Mouse (Mus musculus) hindbrain, postnatal 0 days (tissue): ENCODE measurements around the gene Bloc1s1. TPM values are rescaled to one million over a fixed set of nuclear protein-coding genes. Genes with fewer than 3 reads are reported as not detected.

Source experiments
- ATAC-seq: fragments of 200-750 bp; cut with Nextera tagmentation; 2 replicates; pipeline ENCODE4 v1.8.0; 2017; ENCODE audit warnings: mild to moderate bottlenecking, moderate TSS enrichment, moderate library complexity
- DNase-seq: peaks from one replicate; pipeline ENCODE4 v3.0.0-alpha.2; 2015; ENCODE audit warnings: low spot score
- H3K27ac ChIP-seq: fragments of 300-500 bp; sonication (generic); 2 replicates; pipeline ENCODE4 v1.5.1; 2014; ENCODE audit warnings: mild to moderate bottlenecking
- H3K27me3 ChIP-seq: fragments of 300-500 bp; sonication (generic); 2 replicates; pipeline ENCODE4 v1.6.1; 2014; ENCODE audit warnings: low read length, mixed read lengths; ENCODE audit not compliant: insufficient read depth
- H3K36me3 ChIP-seq: fragments of 300-500 bp; sonication (generic); 2 replicates; pipeline ENCODE4 v1.6.1; 2014; ENCODE audit warnings: low read length, mixed read lengths; ENCODE audit not compliant: insufficient read depth
- H3K4me1 ChIP-seq: fragments of 300-500 bp; sonication (generic); 2 replicates; pipeline ENCODE4 v1.6.1; 2014; ENCODE audit warnings: antibody characterized with exemption, low read length, mixed read lengths; ENCODE audit not compliant: insufficient read depth
- H3K4me2 ChIP-seq: fragments of 300-500 bp; sonication (generic); 2 replicates; pipeline ENCODE4 v1.6.1; 2014; ENCODE audit warnings: low read depth, mild to moderate bottlenecking, low read length, moderate library complexity, mixed read lengths
- H3K4me3 ChIP-seq: fragments of 300-500 bp; sonication (generic); 2 replicates; pipeline ENCODE4 v1.5.1; 2014; ENCODE audit warnings: low read length
- H3K9ac ChIP-seq: fragments of 300-500 bp; sonication (generic); replicated peaks from 2 replicates; pipeline ENCODE4 v1.6.1; 2014; ENCODE audit warnings: mild to moderate bottlenecking, low read length, moderate library complexity, mixed read lengths
- H3K9me3 ChIP-seq: fragments of 300-500 bp; sonication (generic); 2 replicates; pipeline ENCODE4 v1.6.1; 2016; ENCODE audit warnings: low read length, mixed read lengths
- CTCF ChIP-seq: IDR thresholded peaks from 2 replicates; pipeline ENCODE4 v1.5.1; 2016; ENCODE audit warnings: antibody characterized with exemption, control low read depth, low read depth
- WGBS: fragments of 180-500 bp; shearing (Covaris S2); extraction: QIAGEN DNeasy Blood & Tissue Kit; methylation state at CpG from one replicate; pipeline ENCODE4 v1.1.7; 2014; 5-methylcytosine and 5-hydroxymethylcytosine counted together
- polyA plus RNA-seq: library from polyadenylated mRNA; unstranded; fragments of >200 nt; fragmentation: Nextera tagmentation; extraction: Ambion mirVana; gene quantifications from 2 replicates; pipeline ENCODE4 v1.2.1, GENCODE M21; 2015
- total RNA-seq: library from RNA; depleted of rRNA; stranded (reverse); fragments of >200 nt; gene quantifications from 2 replicates; pipeline ENCODE4 v1.2.3, GENCODE M21; 2014

The Bloc1s1 gene
- total and polyA plus RNA-seq, 2 experiments from 2014 or later = 97.6 to 298 TPM

DNA sequence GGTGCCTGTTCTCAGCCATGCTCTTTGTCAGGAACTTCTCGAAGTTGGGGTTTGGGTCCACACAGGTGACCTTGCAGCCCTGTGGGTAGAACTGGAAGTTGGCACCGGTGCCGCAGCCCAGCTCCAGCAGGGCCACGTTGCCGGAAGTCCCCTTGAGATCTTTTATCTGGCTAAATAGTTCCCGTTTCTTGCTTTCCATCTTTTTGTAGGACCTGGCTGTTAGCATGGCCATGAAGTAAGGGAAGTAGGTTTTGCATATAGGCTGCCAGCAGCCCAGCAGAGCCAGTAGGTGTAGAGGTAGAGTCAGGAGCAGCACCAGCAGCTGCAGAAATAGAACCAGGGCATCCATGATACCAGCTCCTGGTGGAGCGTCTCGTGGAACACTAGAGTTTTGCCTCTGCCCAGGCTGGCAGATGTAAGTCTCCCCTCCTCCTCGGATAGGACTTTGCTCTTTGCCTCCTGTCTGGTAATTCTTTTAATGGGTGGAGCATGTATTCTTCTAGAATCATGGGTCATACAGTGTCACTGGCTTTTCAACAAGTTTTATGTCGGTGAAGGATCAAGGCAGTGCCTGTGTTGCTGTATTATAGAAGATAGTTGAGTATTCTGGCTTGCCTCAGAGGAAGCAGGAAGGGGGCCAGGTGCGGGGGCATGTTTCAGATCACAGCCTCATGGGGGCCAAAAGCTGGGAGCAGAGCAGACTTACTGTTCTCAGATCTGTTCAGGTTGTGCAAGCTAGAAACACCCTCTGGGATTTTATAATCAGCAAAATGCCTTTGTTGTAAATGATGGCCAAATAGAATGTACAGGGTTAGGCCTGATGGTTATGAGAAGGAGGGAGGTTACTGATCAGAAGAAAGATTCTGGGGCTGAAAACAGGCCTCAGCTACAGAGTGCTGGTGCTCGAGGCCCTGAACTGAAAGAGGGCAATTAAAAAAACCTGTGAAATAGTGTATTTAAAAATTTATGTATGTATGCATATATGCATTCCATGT lies 37.1 kb upstream of the Bloc1s1 start, which contains the start of gene Mettl7b:
Mettl7b (minus strand) TSS at position 399 of the 995 bp plus-strand sequence.
- TF ChIP-seq CTCF = no peak
- no peak for DNase-seq
- Histone ChIP-seq H3K27ac (no peak within 1 kb of the TSS), H3K4me3 (no peak within 1 kb of the TSS), H3K36me3 (no peaks in the 10 kb centered on the region), H3K9ac (no peak within 1 kb of the TSS), H3K27me3 (no peaks in the 10 kb centered on the region), H3K4me1 (no peaks in the 10 kb centered on the region), H3K9me3 (no peaks in the 10 kb centered on the region), H3K4me2 (no peak within 1 kb of the TSS)
- WGBS = 83% methylated on average over 12 of the region's 12 CpGs
- ATAC-seq = no peak

GRCm38 (mm10) chr10:128960142-128960541 lies 36.3 kb upstream of the Bloc1s1 start:
- Histone ChIP-seq H3K9ac (no peak overlapping the region), H3K4me1 (no peaks in the 10 kb centered on the region)
- no peak for TF ChIP-seq CTCF

GRCm38 (mm10) chr10:128958340-128958739 lies 34.5 kb upstream of the Bloc1s1 start:
- TF ChIP-seq CTCF = no peak
- H3K9me3 ChIP-seq = no peaks in the 10 kb centered on the region
- DNase-seq = no peak

More at GRCm38 (mm10) chr10:128960142-128960541, 36.3 kb upstream of the Bloc1s1 start:
- Histone ChIP-seq H3K27ac (no peak overlapping the region), H3K36me3 (no peaks in the 10 kb centered on the region), H3K4me2 (no peak overlapping the region), H3K27me3 (no peaks in the 10 kb centered on the region), H3K4me3 (no peak overlapping the region), H3K9me3 (no peaks in the 10 kb centered on the region)
- DNase-seq = no peak
- no peak for ATAC-seq
- WGBS = 69% methylated on average over 4 of the region's 4 CpGs

DNA sequence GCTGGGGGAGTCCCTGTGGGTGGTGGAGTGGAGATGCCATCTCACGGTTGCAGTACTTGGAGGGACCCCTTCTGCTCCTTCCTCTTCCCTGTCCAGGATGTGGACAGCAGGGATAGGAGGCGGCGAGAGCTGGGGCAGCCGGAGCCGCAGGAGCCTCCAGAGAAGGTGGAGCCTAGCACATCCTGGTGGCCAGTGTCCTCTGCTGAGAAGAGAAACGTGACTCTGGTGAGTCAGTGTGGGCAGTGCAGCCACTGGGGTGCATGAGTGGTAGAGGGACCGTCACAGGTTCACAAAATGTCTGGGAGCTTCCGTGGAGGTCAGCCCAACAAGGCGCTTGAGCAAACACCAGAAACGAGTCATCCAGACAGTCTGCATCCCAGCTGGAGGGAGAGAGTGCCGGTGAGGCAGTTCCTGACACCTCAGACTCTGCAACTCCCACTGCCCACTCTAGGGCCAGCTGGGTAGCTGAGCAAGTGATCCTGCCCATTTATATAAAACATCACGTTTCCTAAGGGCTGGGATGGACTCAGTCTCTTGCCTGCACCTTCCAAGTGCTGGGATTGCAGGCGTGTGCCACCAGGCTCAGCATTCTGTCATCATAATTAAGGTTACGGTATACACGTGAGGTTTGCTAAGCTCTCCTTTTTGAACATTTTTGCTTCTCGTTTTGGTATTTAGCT lies 26.5 kb upstream of the Bloc1s1 start:
- Histone ChIP-seq H3K4me1 (no peaks in the 10 kb centered on the region), H3K4me3 (no peak overlapping the region), H3K9me3 (no peaks in the 10 kb centered on the region), H3K27me3 (no peaks in the 10 kb centered on the region), H3K36me3 (no peaks in the 10 kb centered on the region), H3K9ac (no peak overlapping the region), H3K27ac (no peak overlapping the region), H3K4me2 (no peak overlapping the region)
- WGBS = 68% methylated on average over 16 of the region's 16 CpGs
- no peak for TF ChIP-seq CTCF
- DNase-seq (no peak), ATAC-seq (no peak)

More at GRCm38 (mm10) chr10:128958340-128958739, 34.5 kb upstream of the Bloc1s1 start:
- H3K36me3 ChIP-seq = no peaks in the 10 kb centered on the region
- H3K27ac ChIP-seq = no peak overlapping the region
- H3K9ac ChIP-seq = no peak overlapping the region
- H3K4me3 ChIP-seq = no peak overlapping the region
- WGBS = 77% methylated on average over 10 of the region's 10 CpGs
- no peak overlapping the region for H3K4me2 ChIP-seq
- ATAC-seq = no peak
- no peaks in the 10 kb centered on the region for H3K27me3 ChIP-seq
- no peaks in the 10 kb centered on the region for H3K4me1 ChIP-seq

DNA sequence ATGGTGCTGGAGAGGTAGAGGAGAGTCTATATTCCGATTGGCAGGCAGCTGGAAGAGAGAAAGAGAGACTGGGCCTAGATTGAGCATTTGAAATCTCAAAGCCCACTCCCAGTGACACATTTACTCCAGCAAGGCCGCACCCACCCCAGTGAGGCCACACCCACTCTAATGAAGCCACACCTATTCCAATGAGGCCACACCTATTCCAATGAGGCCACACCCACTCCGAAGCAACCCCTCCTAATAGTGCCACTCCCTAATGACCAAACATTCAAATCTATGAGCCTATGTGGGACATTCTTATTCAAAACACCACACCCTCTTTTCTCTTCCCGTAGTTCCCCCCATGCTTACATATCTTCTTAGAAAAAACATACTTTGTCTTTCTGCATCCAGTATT lies 23.7 kb upstream of the Bloc1s1 start:
- no peaks in the 10 kb centered on the region for H3K4me1 ChIP-seq
- no peak overlapping the region for H3K4me2 ChIP-seq
- H3K27me3 ChIP-seq = no peaks in the 10 kb centered on the region
- no peak for DNase-seq
- ATAC-seq = no peak
- 94% methylated on average over 4 of the region's 4 CpGs for WGBS
- no peak overlapping the region for H3K27ac ChIP-seq
- H3K9ac ChIP-seq = no peak overlapping the region
- H3K4me3 ChIP-seq = no peak overlapping the region
- TF ChIP-seq CTCF = no peak
- no peaks in the 10 kb centered on the region for H3K36me3 ChIP-seq
- H3K9me3 ChIP-seq = no peaks in the 10 kb centered on the region

GRCm38 (mm10) chr10:128945675-128946074 lies 21.8 kb upstream of the Bloc1s1 start:
- H3K4me1 ChIP-seq = no peaks in the 10 kb centered on the region
- H3K9ac ChIP-seq = no peak overlapping the region
- no peaks in the 10 kb centered on the region for H3K27me3 ChIP-seq
- H3K27ac ChIP-seq = no peak overlapping the region
- peak; percentile 52 for ATAC-seq
- no peak overlapping the region for H3K4me2 ChIP-seq
- WGBS = 18% methylated on average over 3 of the region's 3 CpGs
- H3K36me3 ChIP-seq = no peaks in the 10 kb centered on the region
- peak; percentile 54 for DNase-seq
- no peak overlapping the region for H3K4me3 ChIP-seq
- TF ChIP-seq CTCF = peak; percentile 76
- no peaks in the 10 kb centered on the region for H3K9me3 ChIP-seq
